Mouse (Mus musculus) liver, postnatal 0 days (tissue): Measurements from ENCODE around the gene Gmeb1.
A peak's percentile ranks its signal among the peaks of the same experiment; 100 is the strongest.

ENCODE experiments used
- CTCF ChIP-seq: sonication (generic); IDR thresholded peaks from 2 replicates; pipeline ENCODE4 v1.5.1; 2016; ENCODE audit warnings: antibody characterized with exemption, low read depth
- EP300 ChIP-seq: IDR thresholded peaks from 2 replicates; pipeline ENCODE4 v1.6.1; 2016; ENCODE audit warnings: antibody characterized with exemption, low read depth, mild to moderate bottlenecking

GRCm38 (mm10) chr4:132268871-132269739 lies 7.7 kb upstream of the Gmeb1 start:
- TF ChIP-seq CTCF (peak; percentile 67), EP300 (no peak)
